Mouse (Mus musculus) CH12.LX (cell line): ENCODE results near the gene Suox. TPM values are rescaled to one million over a fixed set of nuclear protein-coding genes. Genes with fewer than 3 reads are reported as not detected.

Experiments used
- DNase-seq: peaks from one replicate; pipeline ENCODE4 v3.0.0-alpha.2; 2013; ENCODE audit errors: extremely low read depth
- H3K27ac ChIP-seq: 2 replicates; pipeline ENCODE4 v1.5.1; 2012; ENCODE audit warnings: low read depth, mild to moderate bottlenecking, control low read depth, moderate library complexity; ENCODE audit not compliant: insufficient read depth
- H3K27me3 ChIP-seq: replicated peaks from 2 replicates; pipeline ENCODE3; 2012; ENCODE audit warnings: inconsistent platforms
- H3K36me3 ChIP-seq, 2 experiments: replicated peaks in 1 of 2; 2 replicates each; pipeline versions ENCODE3 to v1.6.1; 2012; ENCODE audit warnings: inconsistent platforms in 1 of 2, low read length in 1 of 2, mild to moderate bottlenecking in 1 of 2, mixed read lengths in 1 of 2, moderate library complexity in 1 of 2; ENCODE audit not compliant: control insufficient read depth in 1 of 2, insufficient read depth in 1 of 2
- H3K4me1 ChIP-seq, 2 experiments: 2 replicates each; pipeline ENCODE4 v1.6.1; 2012; ENCODE audit warnings: inconsistent platforms in 1 of 2, moderate library complexity in 1 of 2; ENCODE audit not compliant: insufficient read depth in 2 of 2, control insufficient read depth in 1 of 2
- H3K4me2 ChIP-seq: 2 replicates; pipeline ENCODE4 v1.6.1; 2012; ENCODE audit warnings: low read depth, mild to moderate bottlenecking, control low read depth; ENCODE audit not compliant: poor library complexity, insufficient read depth, severe bottlenecking
- H3K4me3 ChIP-seq, 3 experiments: fragments of 150-350 bp in 1 of 3; sonication (generic) in 1 of 3; replicated peaks in 1 of 3; 2 replicates each; pipeline versions ENCODE3 to v1.5.1; 2011 to 2012; ENCODE audit warnings: low read depth in 2 of 3, low read length in 2 of 3, mild to moderate bottlenecking in 2 of 3, moderate library complexity in 2 of 3, control low read depth in 1 of 3, improper control_type of control experiment in 1 of 3, inconsistent platforms in 1 of 3, mixed read lengths in 1 of 3; ENCODE audit not compliant: poor library complexity in 1 of 3
- H3K79me2 ChIP-seq: replicated peaks from 2 replicates; pipeline ENCODE4 v1.6.1; 2012; ENCODE audit warnings: mild to moderate bottlenecking, moderate library complexity; ENCODE audit not compliant: control insufficient read depth, poor library complexity, insufficient read depth, severe bottlenecking; ENCODE audit errors: extremely low read depth
- H3K9ac ChIP-seq: 2 replicates; pipeline ENCODE4 v1.6.1; 2012; ENCODE audit warnings: low read depth, mild to moderate bottlenecking, control low read depth, moderate library complexity; ENCODE audit not compliant: insufficient read depth
- H3K9me3 ChIP-seq: replicated peaks from 2 replicates; pipeline ENCODE3; 2012; ENCODE audit warnings: low read length, inconsistent platforms, mixed read lengths
- CHD2 ChIP-seq: IDR thresholded peaks from 2 replicates; pipeline ENCODE4 v1.6.1; 2011; ENCODE audit warnings: low read length, improper control_type of control experiment
- CTCF ChIP-seq, 2 experiments: IDR thresholded peaks in 1 of 2; conservative IDR thresholded peaks in 1 of 2; 2 replicates each; pipeline ENCODE4 v1.5.1; 2011 to 2012; ENCODE audit warnings: low read depth in 2 of 2, low read length in 2 of 2, improper control_type of control experiment in 1 of 2, inconsistent platforms in 1 of 2, mild to moderate bottlenecking in 1 of 2, moderate library complexity in 1 of 2
- EP300 ChIP-seq: IDR thresholded peaks from 2 replicates; pipeline ENCODE4 v1.6.1; 2011; ENCODE audit warnings: low read length, improper control_type of control experiment
- MAX ChIP-seq: IDR thresholded peaks from 2 replicates; pipeline ENCODE4 v1.6.1; 2011; ENCODE audit warnings: low read length, improper control_type of control experiment
- MAZ ChIP-seq: IDR thresholded peaks from 2 replicates; pipeline ENCODE4 v1.6.1; 2012; ENCODE audit warnings: low read depth, mild to moderate bottlenecking, inconsistent platforms, low read length, improper control_type of control experiment, moderate library complexity
- MEF2A ChIP-seq: IDR thresholded peaks from 2 replicates; pipeline ENCODE4 v1.6.1; 2014; ENCODE audit warnings: low read depth, mild to moderate bottlenecking, inconsistent platforms, low read length, improper control_type of control experiment, borderline replicate concordance
- MYC ChIP-seq: IDR thresholded peaks from 2 replicates; pipeline ENCODE4 v1.6.1; 2011; ENCODE audit warnings: low read depth, mild to moderate bottlenecking, improper control_type of control experiment, low read length
- NELFE ChIP-seq: IDR thresholded peaks from 2 replicates; pipeline ENCODE4 v1.6.1; 2011; ENCODE audit warnings: low read depth, low read length, improper control_type of control experiment
- NRF1 ChIP-seq: IDR thresholded peaks from 2 replicates; pipeline ENCODE4 v1.6.1; 2014; ENCODE audit warnings: low read depth, mild to moderate bottlenecking, inconsistent platforms, low read length, improper control_type of control experiment, moderate library complexity
- PAX5 ChIP-seq: IDR thresholded peaks from 2 replicates; pipeline ENCODE4 v1.6.1; 2012; ENCODE audit warnings: low read length, inconsistent platforms, mixed read lengths
- SIN3A ChIP-seq: IDR thresholded peaks from 2 replicates; pipeline ENCODE4 v1.6.1; 2012; ENCODE audit warnings: low read length, improper control_type of control experiment, inconsistent platforms
- TBP ChIP-seq: conservative IDR thresholded peaks from 2 replicates; pipeline ENCODE4 v1.6.1; 2011; ENCODE audit warnings: low read depth, low read length, improper control_type of control experiment
- USF2 ChIP-seq: conservative IDR thresholded peaks from 2 replicates; pipeline ENCODE4 v1.6.1; 2011; ENCODE audit warnings: low read depth, low read length, improper control_type of control experiment
- ZC3H11A ChIP-seq: IDR thresholded peaks from 2 replicates; pipeline ENCODE4 v1.6.1; 2012; ENCODE audit warnings: low read depth, mild to moderate bottlenecking, inconsistent platforms, low read length, improper control_type of control experiment
- ZKSCAN1 ChIP-seq: IDR thresholded peaks from 2 replicates; pipeline ENCODE4 v1.6.1; 2012; ENCODE audit warnings: low read depth, inconsistent platforms, low read length, improper control_type of control experiment, borderline replicate concordance
- ZNF384 ChIP-seq: IDR thresholded peaks from 2 replicates; pipeline ENCODE4 v1.6.1; 2012; ENCODE audit warnings: low read depth, low read length, improper control_type of control experiment, inconsistent platforms
- dilution Hi-C: fragments of 300-500 bp; cut with MboI; formaldehyde crosslinking; loops from 2 replicates; pipeline ENCODE4 v1.14.3; 2020; ENCODE audit warnings: low sequenced_read_pairs; ENCODE audit not compliant: extremely low pct_unique_long_range_greater_than_20kb, extremely low pct_ligation_motif_present
- in situ Hi-C: fragments of 300-500 bp; cut with MboI; formaldehyde crosslinking; loops from 3 replicates; pipeline ENCODE4 v1.14.3; 2019; ENCODE audit warnings: low sequenced_read_pairs, low pct_ligation_motif_present, low pct_unique_long_range_greater_than_20kb, mixed read lengths
- polyA plus RNA-seq: library from polyadenylated mRNA; unstranded; fragments of >175 nt; gene quantifications from 2 replicates; pipeline ENCODE4 v1.2.1, GENCODE M21; 2012; ENCODE audit warnings: low read depth; ENCODE audit not compliant: insufficient read length
- total RNA-seq, 2 experiments: library from RNA; depleted of rRNA; stranded (reverse); fragments of 300-350 nt in 1 of 2; fragments of >200 nt in 1 of 2; gene quantifications; 2 replicates each; pipeline ENCODE4 v1.2.3; 2012 to 2014

The Suox gene
- total and polyA plus RNA-seq, 3 experiments: 9.0 to 11.4 (median 10.5) TPM

DNA sequence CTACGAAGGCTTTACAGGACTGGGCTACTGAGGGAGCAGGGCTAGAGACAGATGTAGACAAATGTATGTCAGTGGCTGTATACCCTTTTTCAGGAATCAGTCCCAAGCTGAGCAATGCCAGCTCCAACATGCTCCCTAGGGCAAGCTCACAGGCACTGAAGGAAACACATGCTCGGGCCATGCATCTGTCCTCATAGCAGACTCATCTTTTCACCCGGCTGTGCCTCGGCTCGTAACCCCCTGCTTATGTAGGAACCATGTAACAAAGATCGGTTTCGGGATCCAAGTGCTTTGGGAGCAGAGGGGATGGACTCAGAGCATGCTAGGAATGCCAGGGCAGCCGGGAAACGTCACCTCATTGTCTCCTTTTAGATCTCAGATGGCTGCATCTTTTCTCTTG, 14.4 kb downstream of the Suox start:
- DNase-seq: no peak
- Histone ChIP-seq H3K36me3 (no peaks in the 10 kb centered on the region), H3K9me3 (no peaks in the 10 kb centered on the region), H3K27me3 (no peaks in the 10 kb centered on the region), H3K27ac (no peak overlapping the region), H3K4me3 (no peak overlapping the region), H3K9ac (no peak overlapping the region), H3K4me1 (peaks cover 9 to 10% of the 10 kb centered on the region in 2 experiments; a peak in 3 of 4 replicates), H3K79me2 (no peaks in the 10 kb centered on the region), H3K4me2 (no peak overlapping the region)
- TF ChIP-seq MYC (no peak), ZKSCAN1 (no peak), NELFE (no peak), USF2 (no peak), PAX5 (no peak), MEF2A (no peak), EP300 (no peak), MAZ (no peak), CHD2 (no peak)
- dilution Hi-C loops (no loop called here), in situ Hi-C loops (no loop called here)

DNA sequence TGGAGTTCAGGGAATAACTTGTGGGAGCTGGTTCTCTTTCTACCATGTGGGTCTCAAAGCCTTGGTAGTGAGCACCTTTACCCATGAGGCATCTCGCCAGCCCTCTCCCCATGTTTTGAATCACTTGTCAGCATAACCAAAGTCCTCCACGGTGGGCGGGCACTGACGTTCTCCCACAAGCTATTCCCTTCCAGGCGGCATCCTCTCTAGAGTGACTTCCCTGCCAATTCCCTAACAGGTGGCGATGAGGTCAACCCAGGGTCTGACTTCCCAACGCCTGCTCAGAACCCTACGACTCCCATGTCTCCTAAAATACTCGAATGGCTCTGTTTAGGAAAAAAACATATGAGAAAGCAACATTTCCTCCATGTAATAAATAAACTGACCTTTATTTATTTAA, 16.0 kb downstream of the Suox start:
- TF ChIP-seq ZNF384: no peak
- Histone ChIP-seq H3K9me3 (no peaks in the 10 kb centered on the region), H3K4me3 (no peak overlapping the region), H3K36me3 (no peaks in the 10 kb centered on the region), H3K27me3 (no peaks in the 10 kb centered on the region), H3K79me2 (no peaks in the 10 kb centered on the region), H3K9ac (no peak overlapping the region), H3K27ac (no peak overlapping the region), H3K4me1 (peaks cover 5 to 11% of the 10 kb centered on the region in 2 experiments; a peak in 3 of 4 replicates), H3K4me2 (no peak overlapping the region)
- in situ Hi-C loops (no loop called here), dilution Hi-C loops (no loop called here)
- DNase-seq: no peak

GRCm38 (mm10) chr10:128656731-128657130, 17.1 kb downstream of the Suox start:
- peaks cover 5 to 11% of the 10 kb centered on the region in 2 experiments; a peak in 3 of 4 replicates for H3K4me1 ChIP-seq
- dilution Hi-C loops (no loop called here), in situ Hi-C loops (no loop called here)
- DNase-seq: no peak
- TF ChIP-seq SIN3A (no peak), TBP (no peak), NELFE (no peak), ZC3H11A (no peak), NRF1 (no peak), CTCF (conservative IDR thresholded peaks at IDR 0.05 in 1 of 2, IDR thresholded peaks at IDR 0.05 in 1 of 2; ENCODE audit: low read depth in 2 of 2, low read length in 2 of 2) (no peak), CHD2 (no peak), MAX (no peak)
- H3K27me3 ChIP-seq: no peaks in the 10 kb centered on the region
- H3K36me3 ChIP-seq: no peaks in the 10 kb centered on the region
- H3K79me2 ChIP-seq: no peaks in the 10 kb centered on the region
- H3K9me3 ChIP-seq: no peaks in the 10 kb centered on the region
- no peak overlapping the region for H3K9ac ChIP-seq
- H3K27ac ChIP-seq: no peak overlapping the region
- H3K4me2 ChIP-seq: no peak overlapping the region
- H3K4me3 ChIP-seq: no peak overlapping the region
